Mouse (Mus musculus) G1E (cell line): Measurements from ENCODE around the gene Ticam1. TPM values are rescaled to one million over a fixed set of nuclear protein-coding genes. Genes with fewer than 3 reads are reported as not detected.

ENCODE experiments used
- ATAC-seq: 2 replicates; pipeline ENCODE4 v1.8.0; 2016; ENCODE audit warnings: mild to moderate bottlenecking; ENCODE audit not compliant: insufficient number of reproducible peaks, poor library complexity, low FRiP score, severe bottlenecking; ENCODE audit errors: extremely low read depth
- DNase-seq: peaks from one replicate; pipeline ENCODE4 v3.0.0; 2012; ENCODE audit warnings: low spot score
- H3K27me3 ChIP-seq: 2 replicates; pipeline ENCODE4 v1.6.1; 2012; ENCODE audit warnings: mild to moderate bottlenecking, low read length, inconsistent platforms; ENCODE audit not compliant: insufficient read depth
- H3K36me3 ChIP-seq: replicated peaks from 2 replicates; pipeline ENCODE3; 2012; ENCODE audit warnings: mild to moderate bottlenecking, inconsistent platforms
- H3K4me1 ChIP-seq: 2 replicates; pipeline ENCODE4 v1.6.1; 2012; ENCODE audit warnings: low read depth, low read length, inconsistent platforms, mixed read lengths; ENCODE audit not compliant: insufficient read depth
- H3K4me3 ChIP-seq: 2 replicates; pipeline ENCODE4 v1.5.1; 2012; ENCODE audit warnings: low read depth, mild to moderate bottlenecking, inconsistent platforms, low read length, moderate library complexity, mixed read lengths
- H3K9me3 ChIP-seq: replicated peaks from 2 replicates; pipeline ENCODE4 v1.6.1; 2012; ENCODE audit warnings: inconsistent platforms
- CTCF ChIP-seq: IDR thresholded peaks from 2 replicates; pipeline ENCODE4 v1.5.1; 2012; ENCODE audit warnings: low read depth, low read length, inconsistent platforms, mixed read lengths
- GATA1 ChIP-seq: IDR thresholded peaks from 2 replicates; pipeline ENCODE4 v1.6.1; 2012; ENCODE audit warnings: borderline replicate concordance, low read length, inconsistent platforms, mixed read lengths
- GATA2 ChIP-seq: IDR thresholded peaks from 2 replicates; pipeline ENCODE4 v1.6.1; 2012; ENCODE audit warnings: low read depth, low read length, inconsistent platforms, borderline replicate concordance
- POLR2AphosphoS5 ChIP-seq: IDR thresholded peaks from 2 replicates; pipeline ENCODE4 v1.6.1; 2012; ENCODE audit warnings: low read depth, low read length, inconsistent platforms; ENCODE audit not compliant: insufficient replicate concordance
- TAL1 ChIP-seq: conservative IDR thresholded peaks from 2 replicates; pipeline ENCODE4 v1.6.1; 2012; ENCODE audit warnings: low read depth, low read length, inconsistent platforms, mixed read lengths
- polyA plus RNA-seq: library from polyadenylated mRNA; stranded (reverse); fragments of >175 nt; gene quantifications from 2 replicates; pipeline ENCODE4 v1.2.3, GENCODE M21; 2012
- total RNA-seq, 2 experiments: library from RNA; stranded (forward) in 1 of 2; stranded (reverse) in 1 of 2; fragments of 200-1000 nt in 1 of 2; fragments of >200 nt in 1 of 2; fragmentation: Nextera tagmentation in 1 of 2; gene quantifications; 2 replicates each; pipeline ENCODE4 v1.2.3; 2014 to 2017

The Ticam1 gene
- total and polyA plus RNA-seq, 3 experiments, result 5.7 to 15.2 (median 8.1) TPM

DNA sequence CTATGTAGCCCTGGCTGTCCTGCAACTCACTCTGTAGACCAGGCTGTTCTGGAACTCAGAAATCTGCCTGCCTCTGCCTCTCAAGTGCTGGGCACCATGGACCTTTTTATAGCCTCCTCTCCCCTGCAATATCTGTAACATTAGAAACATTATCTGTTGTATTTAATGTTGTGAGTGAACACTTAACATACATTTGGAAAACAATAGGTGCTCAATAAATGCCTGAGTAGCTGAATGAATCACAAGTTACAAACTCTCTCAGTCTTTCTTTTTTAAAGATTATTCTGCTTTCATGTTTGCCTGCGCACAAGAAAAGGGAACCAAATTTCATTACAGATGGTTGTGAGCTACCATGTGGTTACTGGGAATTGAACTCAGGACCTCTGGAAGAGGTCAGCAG, 21.7 kb upstream of the Ticam1 start:
- DNase-seq, result no peak
- H3K27me3 ChIP-seq, result peaks cover 40% of the 10 kb centered on the region
- H3K36me3 ChIP-seq, result no peaks in the 10 kb centered on the region
- peaks cover 24% of the 10 kb centered on the region for H3K4me1 ChIP-seq
- no peak overlapping the region for H3K4me3 ChIP-seq
- no peaks in the 10 kb centered on the region for H3K9me3 ChIP-seq
- TF ChIP-seq POLR2AphosphoS5 (no peak), TAL1 (no peak), GATA1 (no peak), GATA2 (no peak), CTCF (no peak)
- ATAC-seq, result no peak

DNA sequence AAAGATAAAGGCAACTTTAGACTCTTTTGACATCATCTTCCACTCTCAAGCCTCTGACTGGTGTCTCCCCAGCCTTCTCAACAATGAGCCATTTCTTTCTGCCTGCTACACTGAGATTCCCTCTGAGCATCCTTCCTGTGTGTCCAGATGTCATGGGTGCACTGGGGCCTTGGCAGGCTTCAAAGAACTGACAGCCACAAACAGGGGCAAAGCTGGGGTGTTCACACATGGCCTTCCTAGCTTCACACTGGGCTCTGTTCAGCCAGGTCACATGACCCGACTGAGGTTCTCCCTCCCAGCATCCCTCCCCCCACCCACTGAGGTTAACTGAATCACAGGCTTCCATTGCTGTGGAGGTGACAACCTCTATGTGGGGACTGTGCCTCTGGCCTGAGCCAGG, 19.6 kb upstream of the Ticam1 start:
- no peak for DNase-seq
- Histone ChIP-seq H3K4me3 (no peak overlapping the region), H3K9me3 (no peaks in the 10 kb centered on the region), H3K36me3 (no peaks in the 10 kb centered on the region), H3K27me3 (peaks cover 42% of the 10 kb centered on the region), H3K4me1 (peaks cover 30% of the 10 kb centered on the region)
- TF ChIP-seq CTCF, result no peak
- TF ChIP-seq TAL1, result no peak
- no peak for TF ChIP-seq POLR2AphosphoS5
- TF ChIP-seq GATA1, result no peak
- no peak for ATAC-seq

DNA sequence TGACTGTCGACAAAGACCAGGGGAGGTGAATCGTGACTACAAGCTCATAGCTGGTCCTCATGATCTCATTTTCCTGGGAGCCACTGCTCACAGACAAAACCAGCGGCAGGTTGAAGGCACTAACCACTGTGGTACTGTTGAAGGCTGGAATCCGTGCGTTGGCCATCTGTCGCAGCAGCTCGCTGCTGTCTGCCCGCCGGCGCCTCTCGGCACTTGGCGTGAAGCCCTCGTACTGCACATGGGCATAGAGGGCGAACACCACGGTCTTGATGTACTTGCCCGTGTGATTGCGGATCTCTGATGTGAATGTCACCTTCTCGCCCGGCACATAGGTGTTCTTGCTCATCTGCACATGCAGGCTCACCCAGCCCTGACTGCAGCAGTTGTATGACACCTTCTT, 17.7 kb upstream of the Ticam1 start:
- DNase-seq (no peak), ATAC-seq (no peak)
- no peaks in the 10 kb centered on the region for H3K9me3 ChIP-seq
- peaks cover 46% of the 10 kb centered on the region for H3K4me1 ChIP-seq
- H3K36me3 ChIP-seq, result no peaks in the 10 kb centered on the region
- peaks cover 32% of the 10 kb centered on the region for H3K27me3 ChIP-seq
- H3K4me3 ChIP-seq, result no peak overlapping the region
- TF ChIP-seq CTCF (no peak), TAL1 (no peak), POLR2AphosphoS5 (no peak), GATA1 (no peak), GATA2 (no peak)

DNA sequence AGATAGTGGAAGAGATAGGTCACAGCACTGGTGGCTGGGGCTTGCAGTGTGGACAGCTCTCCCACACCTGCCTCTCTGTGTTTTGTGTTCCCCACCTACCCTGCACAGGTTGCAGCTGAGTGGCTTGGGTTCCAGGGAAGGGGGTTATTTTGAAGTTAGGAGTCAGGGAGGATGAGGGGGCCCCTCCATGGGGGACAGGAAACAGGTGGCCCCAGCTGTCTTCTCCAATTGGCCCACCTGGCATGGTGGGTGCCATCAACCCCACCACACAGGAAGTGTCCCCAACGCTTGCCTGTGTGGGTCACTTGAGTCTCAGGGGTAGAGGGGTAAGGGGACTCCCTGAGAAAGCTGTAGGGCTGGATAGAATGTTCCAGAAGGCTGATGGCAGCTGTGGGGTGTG, 16.7 kb upstream of the Ticam1 start:
- Histone ChIP-seq H3K9me3 (no peaks in the 10 kb centered on the region), H3K36me3 (no peaks in the 10 kb centered on the region), H3K4me1 (peaks cover 54% of the 10 kb centered on the region), H3K4me3 (no peak overlapping the region), H3K27me3 (peaks cover 26% of the 10 kb centered on the region)
- TF ChIP-seq GATA1 (no peak), CTCF (no peak), POLR2AphosphoS5 (no peak), TAL1 (no peak), GATA2 (no peak)
- ATAC-seq, result no peak
- DNase-seq, result no peak

DNA sequence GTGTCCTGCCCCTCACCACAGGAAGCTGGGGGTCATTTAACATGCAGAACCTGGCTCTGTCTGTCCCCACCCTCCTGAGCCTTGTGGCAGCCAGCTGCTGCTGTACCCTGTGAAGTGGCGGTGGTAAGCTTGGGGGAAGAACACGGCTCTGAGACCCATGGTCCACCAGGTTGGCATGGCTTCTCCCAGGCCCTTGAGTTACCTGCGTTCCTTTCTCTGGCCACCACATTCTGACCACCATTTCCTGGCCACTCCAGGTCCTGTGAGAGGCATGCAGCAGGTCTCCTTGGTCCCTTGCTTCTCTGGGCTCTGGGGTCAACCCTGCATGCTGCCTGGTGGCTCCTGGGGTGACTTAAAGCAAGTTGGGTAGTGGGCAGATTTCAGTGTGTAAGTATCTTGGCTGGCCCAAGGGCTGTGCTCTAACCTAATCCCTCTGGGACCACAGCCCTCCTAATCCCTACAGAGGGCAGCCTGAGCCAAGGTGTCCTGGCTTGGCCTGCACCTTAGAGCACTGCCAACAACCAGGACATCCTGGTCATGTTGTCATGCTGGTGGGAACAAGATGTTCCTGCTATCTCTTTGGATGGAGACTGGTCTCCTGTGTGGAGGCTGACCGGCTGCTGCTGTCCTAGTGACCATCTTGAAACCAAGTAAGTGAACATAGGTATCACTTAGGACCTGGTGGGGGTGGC, 16.1 kb upstream of the Ticam1 start, which contains the start of gene Plin3:
Plin3 (minus strand) TSS at position 343 of the 692 bp plus-strand sequence.
- no peak within 1 kb of the TSS; the same call in 1 of the 2 replicates for H3K4me3 ChIP-seq
- peaks cover 60% of the 10 kb centered on the region for H3K4me1 ChIP-seq
- H3K36me3 ChIP-seq, result no peaks in the 10 kb centered on the region
- no peak for ATAC-seq
- peaks cover 24% of the 10 kb centered on the region for H3K27me3 ChIP-seq
- no peak for DNase-seq
- H3K9me3 ChIP-seq, result no peaks in the 10 kb centered on the region
- TF ChIP-seq GATA1 (no peak), CTCF (no peak), GATA2 (no peak), TAL1 (no peak), POLR2AphosphoS5 (no peak)

DNA sequence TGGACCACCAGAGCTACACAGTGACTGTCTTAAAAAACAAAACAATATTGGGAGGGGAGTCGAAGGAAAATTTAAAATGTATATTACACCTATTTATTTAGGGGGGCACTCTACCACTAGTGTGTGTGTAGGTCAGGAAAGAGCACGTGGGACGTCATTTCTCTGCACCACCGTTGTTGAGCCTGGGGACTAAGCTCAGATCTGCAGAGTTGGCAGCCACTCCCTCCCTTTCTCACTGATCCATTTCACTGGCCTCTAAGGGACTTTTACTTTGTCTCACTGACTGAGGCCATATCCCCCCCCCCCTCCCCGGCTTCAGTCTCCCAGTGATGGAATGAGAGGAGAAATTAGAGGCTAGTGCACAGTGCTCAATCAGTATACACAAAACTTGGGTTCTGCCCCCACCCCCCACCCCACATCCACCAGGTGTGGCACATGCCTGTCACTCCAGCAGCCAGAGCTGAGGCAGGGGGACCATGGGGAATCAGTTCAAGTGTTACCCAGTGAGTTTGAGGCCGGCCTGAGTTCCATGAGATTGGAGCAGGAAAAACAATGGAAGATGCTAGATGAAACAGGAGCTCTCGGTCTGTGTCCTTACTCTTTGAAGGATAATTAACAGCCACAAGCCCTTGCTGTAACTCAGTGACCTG, 15.4 kb upstream of the Ticam1 start:
- Histone ChIP-seq H3K4me1 (peaks cover 66% of the 10 kb centered on the region), H3K27me3 (peaks cover 20% of the 10 kb centered on the region), H3K4me3 (no peak overlapping the region; the same call in 1 of the 2 replicates), H3K36me3 (peaks cover 2% of the 10 kb centered on the region), H3K9me3 (no peaks in the 10 kb centered on the region)
- no peak for DNase-seq
- TF ChIP-seq POLR2AphosphoS5 (no peak), GATA1 (no peak)
- no peak for ATAC-seq
